Mouse (Mus musculus): ENCODE results near the gene Zfp383.
"Not testable (repeated sequence)": the region's sequence is repeated elsewhere in the genome, so short reads cannot be mapped to it uniquely, and the experiment has no call there.

Gene Zfp383

DNA sequence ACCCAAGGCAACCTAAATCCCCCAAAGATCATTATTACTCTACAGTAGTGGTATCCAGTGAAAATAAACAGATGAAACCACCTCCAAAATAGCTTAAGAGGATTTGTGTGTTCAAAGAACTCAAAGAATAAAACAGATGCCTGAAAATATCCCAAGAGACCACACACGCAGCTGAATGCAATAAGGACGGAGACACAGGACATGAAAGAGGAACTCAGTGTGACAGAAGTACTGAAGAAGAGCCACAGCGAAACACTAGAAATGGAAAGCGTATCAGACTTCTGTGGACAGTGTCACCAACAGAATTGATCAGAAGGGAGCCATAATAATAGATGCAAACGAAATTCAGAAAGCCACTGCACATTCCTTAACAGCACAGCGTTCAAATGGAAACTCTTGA, 30.8 kb downstream of the Zfp383 start:
- DNase-seq (ENCODE audit: inconsistent ontology term), result no peak

DNA sequence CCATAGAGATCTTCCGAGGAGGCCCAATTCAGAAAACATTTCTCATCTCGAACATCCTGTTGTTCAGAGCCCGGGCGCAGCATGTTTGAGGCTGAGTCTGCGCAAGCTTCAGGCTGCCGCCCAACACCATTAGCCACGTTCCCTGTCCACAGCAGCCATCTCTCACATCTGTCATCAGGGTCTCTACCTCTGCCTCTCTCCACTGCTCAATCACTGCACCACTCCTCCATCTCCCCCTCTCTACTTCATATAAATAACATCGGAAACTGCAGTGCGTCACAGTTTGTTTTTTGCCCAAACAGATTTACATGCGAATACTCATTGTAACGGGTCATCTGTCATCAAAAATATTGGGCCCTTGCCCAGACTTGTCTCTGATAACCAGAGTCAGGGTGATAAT, 33.0 kb downstream of the Zfp383 start:
- DNase-seq (ENCODE audit: inconsistent ontology term), result no peak

GRCm38 (mm10) chr7:29942740-29943139, 34.7 kb downstream of the Zfp383 start:
- DNase-seq (ENCODE audit: inconsistent ontology term), result peak; percentile 21

DNA sequence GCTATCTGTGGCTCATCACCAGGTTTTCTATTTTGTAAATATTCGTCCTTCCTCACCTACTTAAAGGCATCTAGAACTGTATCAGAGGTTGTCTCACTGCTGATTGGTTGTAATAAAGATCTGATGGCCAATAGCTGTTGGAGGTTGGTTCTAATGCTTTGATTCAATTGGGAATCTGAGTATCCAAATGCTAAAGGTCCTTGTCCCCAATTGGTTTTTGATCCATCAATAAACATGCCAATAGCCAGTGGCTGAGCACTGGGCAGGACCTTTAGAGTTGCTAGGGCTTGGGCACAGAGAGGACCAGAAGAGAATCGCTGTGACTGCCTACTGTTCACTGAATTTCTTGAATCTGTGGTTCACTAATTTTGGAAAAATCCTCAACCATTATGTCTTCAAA, 35.7 kb downstream of the Zfp383 start:
- DNase-seq (ENCODE audit: inconsistent ontology term), result no peak

DNA sequence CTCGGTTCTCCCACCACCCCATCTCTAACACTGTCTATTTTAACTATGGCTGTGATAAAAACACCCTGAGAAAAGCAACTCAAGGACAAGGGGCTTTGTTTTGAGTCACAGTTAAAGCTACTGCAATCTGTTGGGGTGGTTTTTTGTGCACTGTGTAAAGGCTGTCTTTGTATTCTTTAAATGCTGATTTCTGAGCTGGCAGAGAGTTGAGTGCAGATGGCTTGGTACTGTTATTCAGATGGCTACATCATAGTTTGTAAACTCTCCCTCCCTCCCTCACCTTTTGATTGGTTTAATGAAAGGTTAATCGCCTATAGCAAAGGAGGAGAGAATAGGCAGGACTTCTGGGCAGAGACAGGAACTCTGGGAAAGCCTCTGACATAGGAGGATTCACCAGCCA, 36.2 kb downstream of the Zfp383 start:
- DNase-seq (ENCODE audit: inconsistent ontology term), result no peak

DNA sequence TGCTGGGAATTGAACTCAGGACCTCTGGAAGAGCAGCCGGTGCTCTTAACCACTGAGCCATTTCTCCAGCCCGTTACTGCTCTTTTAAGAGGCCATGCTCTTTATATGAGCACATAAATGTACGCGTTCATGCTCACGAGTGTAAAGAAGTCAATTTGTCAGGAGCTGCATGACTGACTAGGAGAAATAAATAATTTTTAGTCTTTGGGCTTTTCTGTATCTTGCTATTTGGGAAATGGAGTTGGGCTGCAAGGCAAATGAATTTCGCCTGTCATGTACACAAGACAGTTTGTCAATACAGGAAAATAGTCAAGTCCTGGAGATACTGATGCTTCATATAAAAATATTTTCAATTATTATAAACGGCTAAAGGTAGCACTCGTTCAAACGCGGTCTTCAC, 45.1 kb downstream of the Zfp383 start:
- no peak for DNase-seq (ENCODE audit: inconsistent ontology term)

- peak; percentile 95 for DNase-seq (ENCODE audit: inconsistent ontology term)
These were observed 45.7 kb downstream of the Zfp383 start, which contains the start of gene Zfp74 for GRCm38 (mm10) chr7:29953513-29954401. TSS of gene Zfp74 (minus strand) at chr7:29954089.

- peak; percentile 27 for DNase-seq (ENCODE audit: inconsistent ontology term)
These were observed 46.7 kb downstream of the Zfp383 start for GRCm38 (mm10) chr7:29954731-29955130.

DNA sequence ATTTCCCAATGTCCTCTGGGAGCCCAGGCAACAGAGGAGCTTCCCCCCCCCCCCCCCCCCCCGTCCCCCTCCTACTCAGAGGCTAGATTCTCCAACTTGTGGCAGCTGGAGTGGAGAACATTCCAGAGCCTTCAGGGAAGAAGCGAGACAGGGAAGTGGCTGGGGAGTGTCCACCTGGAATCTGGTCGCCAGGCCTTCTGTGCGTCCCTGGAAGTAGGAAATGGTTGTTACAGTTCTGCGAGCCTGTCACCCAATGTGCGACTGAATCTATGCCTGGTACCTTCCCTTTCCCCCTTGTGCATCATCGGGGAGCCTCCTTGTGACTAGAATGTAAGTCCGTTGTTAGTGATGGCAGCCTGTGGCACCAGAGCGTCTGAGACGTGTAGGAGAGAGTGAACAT, 48.2 kb downstream of the Zfp383 start:
- DNase-seq (ENCODE audit: inconsistent ontology term), result no peak

GRCm38 (mm10) chr7:29958125-29958724, 50.2 kb downstream of the Zfp383 start:
- no peak for DNase-seq (ENCODE audit: inconsistent ontology term)

DNA sequence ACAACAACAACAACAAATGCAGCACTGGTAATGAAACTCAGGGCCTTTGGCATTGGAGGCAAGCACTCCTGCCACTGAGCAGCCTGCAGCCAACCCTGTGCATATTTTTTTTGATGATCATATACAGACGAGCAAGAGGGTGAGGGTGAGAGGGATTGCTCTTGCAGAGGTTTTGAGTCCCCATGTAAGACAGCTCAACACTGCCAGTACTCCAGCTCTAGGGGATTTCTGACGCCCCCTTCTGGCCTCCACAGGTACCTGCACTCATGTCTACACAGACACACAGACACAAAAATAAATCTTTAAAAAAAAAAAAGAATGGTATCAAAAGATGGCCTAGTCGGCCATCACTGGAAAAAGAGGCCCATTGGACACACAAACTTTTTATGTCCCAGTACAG, 51.0 kb downstream of the Zfp383 start:
- DNase-seq (ENCODE audit: inconsistent ontology term), result no peak

GRCm38 (mm10) chr7:29965115-29965810, 57.2 kb downstream of the Zfp383 start:
- DNase-seq (ENCODE audit: inconsistent ontology term), result not testable (repeated sequence)
